Mouse (Mus musculus) gastrocnemius, postnatal 10 days (tissue): ENCODE results near the gene Zfp365. TPM values are rescaled to one million over a fixed set of nuclear protein-coding genes. Genes with fewer than 3 reads are reported as not detected.
A peak's percentile ranks its signal among the peaks of the same experiment; 100 is the strongest.

Experiments
- DNase-seq: peaks from one replicate; pipeline ENCODE4 v3.0.0; 2021; ENCODE audit warnings: mixed read lengths
- long read RNA-seq, 2 experiments: library from polyadenylated mRNA; stranded (forward); transcript quantifications; one replicate each; pipeline ENCODE4 v2.0.0; 2021
- total RNA-seq, 2 experiments: library from RNA; stranded (reverse); gene quantifications; 2 replicates each; pipeline ENCODE4 v1.2.3; 2021

Gene Zfp365
- 1 to 10 TPM in 1 of 2 experiments, under 1 TPM in 1; 0.59 to 1.5 TPM for total RNA-seq
- long read RNA-seq, experiment 1, full-length matches to known transcripts: 3 of 4 reads
- long read RNA-seq, experiment 1, partial matches to known transcripts: 1 of 4 reads
- long read RNA-seq, experiment 1, other reads (novel, unspliced or antisense): 0 of 4 reads
- long read RNA-seq, experiment 2, full-length matches to known transcripts: 1 of 2 reads
- long read RNA-seq, experiment 2, partial matches to known transcripts: 1 of 2 reads
- long read RNA-seq, experiment 2, other reads (novel, unspliced or antisense): 0 of 2 reads

- DNase-seq: peak; percentile 77
These were observed at the start of gene Zfp365 for GRCm38 (mm10) chr10:67912337-67912776. Gene Zfp365 (minus strand): TSS chr10:67912662.

- DNase-seq: no peak
These were observed 47.5 kb upstream of the Zfp365 start for GRCm38 (mm10) chr10:67959982-67960381.

GRCm38 (mm10) chr10:67955982-67956381 lies 43.5 kb upstream of the Zfp365 start:
- no peak for DNase-seq

- DNase-seq: no peak
These were observed 39.2 kb upstream of the Zfp365 start for GRCm38 (mm10) chr10:67951690-67952089.

GRCm38 (mm10) chr10:67950059-67950748 lies 37.7 kb upstream of the Zfp365 start:
- no peak for DNase-seq

GRCm38 (mm10) chr10:67943513-67943912 lies 31.1 kb upstream of the Zfp365 start:
- DNase-seq: no peak

- no peak for DNase-seq
These were observed 27.1 kb upstream of the Zfp365 start for GRCm38 (mm10) chr10:67939546-67939945.

GRCm38 (mm10) chr10:67937775-67938174 lies 25.3 kb upstream of the Zfp365 start:
- no peak for DNase-seq

- DNase-seq: no peak
These were observed 24.5 kb upstream of the Zfp365 start for GRCm38 (mm10) chr10:67936944-67937343.

- no peak for DNase-seq
These were observed 20.3 kb upstream of the Zfp365 start for GRCm38 (mm10) chr10:67932780-67933179.

GRCm38 (mm10) chr10:67931328-67931727 lies 18.9 kb upstream of the Zfp365 start:
- DNase-seq: no peak

- DNase-seq: no peak
These were observed 16.1 kb upstream of the Zfp365 start for GRCm38 (mm10) chr10:67928584-67928983.

- no peak for DNase-seq
These were observed 15.4 kb upstream of the Zfp365 start for GRCm38 (mm10) chr10:67927718-67928455.

- no peak for DNase-seq
These were observed 11.6 kb upstream of the Zfp365 start for GRCm38 (mm10) chr10:67924030-67924429.

- DNase-seq: no peak
These were observed 9.3 kb upstream of the Zfp365 start for GRCm38 (mm10) chr10:67921777-67922176.

GRCm38 (mm10) chr10:67919706-67920105 lies 7.2 kb upstream of the Zfp365 start:
- DNase-seq: no peak

- DNase-seq: no peak
These were observed 5.9 kb upstream of the Zfp365 start for GRCm38 (mm10) chr10:67918194-67918899.

GRCm38 (mm10) chr10:67917356-67917755 lies 4.9 kb upstream of the Zfp365 start:
- no peak for DNase-seq

GRCm38 (mm10) chr10:67911447-67912336 lies 770 bp downstream of the Zfp365 start:
- no peak for DNase-seq

GRCm38 (mm10) chr10:67907931-67908330 lies 4.5 kb downstream of the Zfp365 start:
- DNase-seq: no peak

GRCm38 (mm10) chr10:67906926-67907325 lies 5.5 kb downstream of the Zfp365 start:
- DNase-seq: no peak
